Mouse (Mus musculus): ENCODE data around the gene Btg4.

DNA sequence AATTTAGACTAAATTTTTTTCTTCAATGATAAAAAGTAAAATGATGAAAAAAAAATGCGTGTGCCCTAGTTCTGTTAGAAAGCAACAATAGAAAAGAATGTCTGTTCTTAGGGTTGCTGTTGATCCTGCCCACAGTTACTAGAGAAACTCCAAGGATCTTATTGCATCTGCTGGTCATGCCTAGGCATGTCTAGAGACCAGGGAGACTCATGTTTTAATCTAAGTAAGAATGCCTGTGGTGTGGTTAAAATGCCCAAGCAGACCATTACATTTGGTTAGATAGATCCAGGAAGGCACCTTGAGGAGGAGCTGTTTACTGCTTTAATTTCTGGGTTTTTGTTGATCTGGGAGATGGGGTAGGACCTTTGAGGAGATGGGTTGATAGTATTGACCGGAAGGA, 45.0 kb downstream of the Btg4 start:
- TF ChIP-seq CTCF (IDR thresholded peaks at IDR 0.05; ENCODE audit: low read depth) = no peak
- TF ChIP-seq EP300 (optimal IDR thresholded peaks at IDR 0.05) = no peak
